Mouse (Mus musculus) right cerebral cortex, postnatal 14 days (tissue): ENCODE measurements around the gene Thrb.
"Not testable (repeated sequence)": the region's sequence is repeated elsewhere in the genome, so short reads cannot be mapped to it uniquely, and the experiment has no call there.

ENCODE experiments used
- DNase-seq: peaks from one replicate; pipeline ENCODE4 v3.0.0; 2022

The Thrb gene

GRCm38 (mm10) chr14:17894791-17895190 lies 234.7 kb downstream of the Thrb start:
- DNase-seq, result no peak

- DNase-seq, result no peak
Observed at GRCm38 (mm10) chr14:17899733-17900413, 239.8 kb downstream of the Thrb start.

- no peak for DNase-seq
Observed at GRCm38 (mm10) chr14:17900414-17900795, 240.3 kb downstream of the Thrb start.

- DNase-seq, result no peak
Observed at GRCm38 (mm10) chr14:17902426-17902825, 242.4 kb downstream of the Thrb start.

- no peak for DNase-seq
Observed at GRCm38 (mm10) chr14:17903121-17903520, 243.1 kb downstream of the Thrb start.

GRCm38 (mm10) chr14:17904554-17904953 lies 244.5 kb downstream of the Thrb start:
- no peak for DNase-seq

GRCm38 (mm10) chr14:17905627-17906026 lies 245.6 kb downstream of the Thrb start:
- no peak for DNase-seq

GRCm38 (mm10) chr14:17906931-17907330 lies 246.9 kb downstream of the Thrb start:
- no peak for DNase-seq

- no peak for DNase-seq
Observed at GRCm38 (mm10) chr14:17911157-17911556, 251.1 kb downstream of the Thrb start.

- DNase-seq, result no peak
Observed at GRCm38 (mm10) chr14:17912573-17913207, 252.6 kb downstream of the Thrb start.

- no peak for DNase-seq
Observed at GRCm38 (mm10) chr14:17915556-17915955, 255.5 kb downstream of the Thrb start.

- no peak for DNase-seq
Observed at GRCm38 (mm10) chr14:17916651-17917050, 256.6 kb downstream of the Thrb start.

GRCm38 (mm10) chr14:17917124-17917763 lies 257.2 kb downstream of the Thrb start:
- DNase-seq, result no peak

GRCm38 (mm10) chr14:17917899-17918298 lies 257.8 kb downstream of the Thrb start:
- DNase-seq, result no peak

- no peak for DNase-seq
Observed at GRCm38 (mm10) chr14:17922807-17923704, 263.0 kb downstream of the Thrb start.

GRCm38 (mm10) chr14:17927469-17927868 lies 267.4 kb downstream of the Thrb start:
- DNase-seq, result peak; percentile 53

GRCm38 (mm10) chr14:17929585-17929984 lies 269.5 kb downstream of the Thrb start:
- no peak for DNase-seq

- no peak for DNase-seq
Observed at GRCm38 (mm10) chr14:17933475-17933874, 273.4 kb downstream of the Thrb start.

GRCm38 (mm10) chr14:17934779-17935178 lies 274.7 kb downstream of the Thrb start:
- not testable (repeated sequence) for DNase-seq

GRCm38 (mm10) chr14:17954038-17954437 lies 294.0 kb downstream of the Thrb start:
- DNase-seq, result no peak

- no peak for DNase-seq
Observed at GRCm38 (mm10) chr14:17959901-17960300, 299.8 kb downstream of the Thrb start.

GRCm38 (mm10) chr14:17967117-17967726 lies 307.2 kb downstream of the Thrb start:
- DNase-seq, result peak; percentile 48

GRCm38 (mm10) chr14:17972132-17972531 lies 312.1 kb downstream of the Thrb start:
- DNase-seq, result no peak
